Mouse (Mus musculus) liver, embryonic 16.5 days (tissue): ENCODE data around the gene Ranbp3. TPM values are rescaled to one million over a fixed set of nuclear protein-coding genes. Genes with fewer than 3 reads are reported as not detected.

Experiments used
- polyA plus RNA-seq: library from polyadenylated mRNA; unstranded; fragments of >200 nt; fragmentation: Nextera tagmentation; extraction: Ambion mirVana; gene quantifications from 2 replicates; pipeline ENCODE4 v1.2.1, GENCODE M21; 2015

The Ranbp3 gene
- polyA plus RNA-seq, 1 experiment from 2014 or later: 35.9 TPM

Other genes with a start within 250 kb of the Ranbp3 start
- 3.9 and 5.3 TPM in 2 replicates for gene Ptprs, start 196.8 kb upstream of the Ranbp3 start, polyA plus RNA-seq
- not detected in 2 replicates for gene Znrf4, start 160.9 kb upstream of the Ranbp3 start, polyA plus RNA-seq
- 0.12 and 0.24 TPM in 2 replicates for gene Gm20219, start 118.9 kb upstream of the Ranbp3 start, polyA plus RNA-seq
- 25.8 and 28.8 TPM in 2 replicates for gene Safb2, start 88.7 kb upstream of the Ranbp3 start, polyA plus RNA-seq
- 38.7 and 38.9 TPM in 2 replicates for gene Safb, start 88.5 kb upstream of the Ranbp3 start, polyA plus RNA-seq
- 129 and 149 TPM in 2 replicates for gene 2410015M20Rik, start 63.5 kb upstream of the Ranbp3 start, polyA plus RNA-seq
- gene Rpl36, start 59.9 kb upstream of the Ranbp3 start, polyA plus RNA-seq: 828 and 951 TPM in 2 replicates
- 35.0 and 36.3 TPM in 2 replicates for gene Lonp1, start 46.4 kb upstream of the Ranbp3 start, polyA plus RNA-seq
- gene Catsperd, start 45.2 kb upstream of the Ranbp3 start, polyA plus RNA-seq: 0.21 and 0.33 TPM in 2 replicates
- gene Ndufa11, start 44.5 kb downstream of the Ranbp3 start, polyA plus RNA-seq: 210 and 219 TPM in 2 replicates
- gene Vmac, start 44.7 kb downstream of the Ranbp3 start, polyA plus RNA-seq: 2.8 and 4.2 TPM in 2 replicates
- 0.49 and 1.0 TPM in 2 replicates for gene Nrtn, start 84.2 kb downstream of the Ranbp3 start, polyA plus RNA-seq
- 11.4 and 12.2 TPM in 2 replicates for gene Dus3l, start 91.5 kb downstream of the Ranbp3 start, polyA plus RNA-seq
- gene Prr22, start 97.0 kb downstream of the Ranbp3 start, polyA plus RNA-seq: 0.42 and 0.44 TPM in 2 replicates
- 12.4 and 12.6 TPM in 2 replicates for gene Rfx2, start 157.7 kb downstream of the Ranbp3 start, polyA plus RNA-seq
- gene Acsbg2, start 201.2 kb downstream of the Ranbp3 start, polyA plus RNA-seq: not detected in 2 replicates
- gene 1700061G19Rik, start 202.2 kb downstream of the Ranbp3 start, polyA plus RNA-seq: 0.02 and 0.05 TPM in 2 replicates